Mouse (Mus musculus): ENCODE results near the gene Stag1.
"Not testable (repeated sequence)": the region's sequence is repeated elsewhere in the genome, so short reads cannot be mapped to it uniquely, and the experiment has no call there.

Stag1 gene

DNA sequence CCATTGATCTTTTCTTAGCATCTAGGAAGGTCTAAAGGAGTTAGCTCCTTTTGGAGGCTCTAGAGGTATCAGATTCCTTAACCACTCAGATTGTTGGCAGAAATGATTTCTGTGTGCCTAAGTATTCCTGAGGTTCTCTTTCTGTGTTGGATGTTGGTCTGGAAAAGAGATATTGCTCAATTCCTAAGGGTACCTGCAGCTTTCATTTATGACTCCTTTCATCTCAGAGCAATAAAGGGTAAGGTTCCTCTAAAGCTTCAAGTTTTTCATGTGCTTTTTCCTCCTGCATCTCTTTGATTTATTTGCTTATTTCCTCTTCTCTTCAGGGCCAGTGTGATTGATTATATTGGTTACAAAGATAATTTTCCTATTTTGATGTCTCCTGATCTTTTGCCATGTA lies 84.7 kb downstream of the Stag1 start:
- no peak for DNase-seq (ENCODE audit: low read depth, low spot score)

DNA sequence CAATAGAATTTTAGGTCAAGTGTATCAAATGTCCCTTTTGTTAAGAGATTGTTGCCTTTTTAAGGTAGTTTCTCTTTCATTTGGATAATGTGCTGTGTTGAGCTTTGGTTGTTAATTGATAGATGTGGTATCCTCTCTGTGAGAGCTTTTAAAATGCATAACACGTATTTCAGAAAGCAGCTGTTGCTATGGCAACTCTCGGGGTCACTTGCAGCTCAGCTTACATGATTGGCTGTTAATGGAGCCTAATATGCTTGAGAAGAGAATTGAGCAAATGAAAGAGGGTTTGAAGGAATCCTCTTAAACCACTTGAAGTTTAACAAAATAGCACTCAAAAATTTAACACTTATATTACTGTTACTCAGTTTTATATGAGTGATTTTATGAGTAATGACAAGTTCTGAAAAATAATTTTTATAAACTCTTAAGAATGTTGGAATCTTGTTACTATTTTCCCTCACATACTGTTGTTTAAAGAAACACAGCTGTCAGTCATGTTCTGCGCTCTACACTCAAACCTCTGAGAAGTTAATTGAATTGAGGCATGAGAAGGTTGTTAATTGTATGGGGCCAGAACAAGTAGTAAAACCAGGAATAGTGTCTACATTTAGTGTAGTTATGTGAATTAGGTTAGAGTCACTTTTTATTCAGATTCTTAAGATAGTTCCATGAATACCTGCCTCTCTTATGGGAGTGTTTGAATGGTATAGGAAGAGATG lies 88.3 kb downstream of the Stag1 start:
- peak; percentile 82 for DNase-seq (ENCODE audit: low read depth, low spot score)

DNA sequence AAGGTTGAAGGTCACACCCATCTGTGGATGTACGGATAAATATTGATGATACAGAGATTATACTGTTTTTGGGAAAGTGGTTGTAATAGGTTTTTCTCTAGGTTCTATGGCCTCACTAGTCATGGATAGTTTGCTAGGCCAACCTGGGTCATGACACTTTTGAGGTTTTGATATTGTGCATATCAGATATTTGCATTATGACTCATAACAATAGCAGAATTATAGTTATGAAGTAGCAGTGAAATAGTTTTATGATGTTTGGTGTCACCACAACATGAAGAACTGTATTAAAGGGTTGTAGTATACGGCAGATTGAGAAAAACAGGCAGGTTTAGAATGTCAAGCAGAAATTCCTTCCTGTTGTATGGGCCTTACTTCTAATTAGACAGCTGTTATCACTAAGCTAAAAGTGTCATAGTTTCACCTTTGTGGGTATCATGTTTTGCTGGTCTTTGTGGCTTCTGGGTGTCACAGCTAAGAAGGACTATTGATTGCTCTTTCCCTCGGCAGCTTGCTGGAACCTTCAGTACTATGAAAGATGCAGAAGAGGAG lies 92.2 kb downstream of the Stag1 start:
- DNase-seq (ENCODE audit: low read depth, low spot score): no peak

DNA sequence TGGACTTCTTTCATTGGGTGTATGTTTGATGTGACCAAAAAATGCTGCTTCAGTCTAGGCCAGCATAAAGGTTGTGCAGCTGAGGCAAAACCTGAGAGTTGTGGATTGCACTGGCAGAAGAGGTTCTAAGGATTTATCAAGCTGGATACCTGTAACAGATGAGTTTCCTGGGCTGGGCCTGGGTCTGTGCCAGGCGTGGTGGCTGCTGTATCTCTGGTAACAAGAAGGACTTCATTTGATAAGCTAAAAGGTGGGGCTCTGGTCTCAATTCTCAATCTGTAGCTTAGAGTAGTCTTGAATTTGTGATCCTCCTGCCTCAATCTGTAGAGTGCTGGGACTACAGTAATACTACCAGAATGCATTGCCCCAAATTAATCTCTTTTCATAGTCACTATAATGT lies 94.6 kb downstream of the Stag1 start:
- no peak for DNase-seq (ENCODE audit: low read depth, low spot score)

DNA sequence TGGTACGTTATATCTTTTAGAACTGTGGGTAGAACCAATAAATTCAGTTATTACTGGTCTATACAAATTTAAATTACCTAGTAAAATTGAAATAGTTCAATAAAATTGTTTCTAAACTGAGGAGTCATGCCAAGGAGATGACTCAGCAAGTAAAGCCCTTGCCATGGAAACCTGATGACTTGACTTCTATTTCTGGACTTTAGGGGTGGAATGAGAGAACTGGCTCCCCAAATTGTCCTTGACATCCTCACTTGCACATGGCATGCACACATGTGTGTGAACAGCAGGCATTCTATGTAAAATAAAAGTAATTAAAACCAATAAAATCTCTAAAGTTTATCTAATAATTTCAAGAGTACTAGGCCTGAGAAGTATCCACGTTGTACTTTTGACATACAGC lies 98.9 kb downstream of the Stag1 start:
- no peak for DNase-seq (ENCODE audit: low read depth, low spot score)

DNA sequence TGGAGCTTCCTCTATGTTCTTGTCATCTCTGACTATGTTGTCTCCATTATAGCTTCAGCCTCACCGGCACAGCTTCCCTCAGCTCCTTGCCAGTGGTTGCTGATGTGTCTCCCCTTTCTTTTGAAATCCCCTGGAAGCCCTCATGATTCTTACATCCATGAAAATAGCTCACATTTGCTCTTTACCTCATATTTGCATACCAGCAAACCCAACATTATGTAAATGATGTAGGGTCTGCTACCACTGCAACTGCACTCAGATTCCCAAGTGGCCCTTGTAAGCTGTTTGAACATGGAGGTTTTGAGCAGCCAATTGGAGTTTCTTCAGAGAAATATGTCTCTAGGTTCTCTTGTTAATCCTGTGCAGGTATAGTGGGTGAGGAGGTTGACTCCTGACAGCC lies 110.0 kb downstream of the Stag1 start:
- no peak for DNase-seq (ENCODE audit: low read depth, low spot score)

DNA sequence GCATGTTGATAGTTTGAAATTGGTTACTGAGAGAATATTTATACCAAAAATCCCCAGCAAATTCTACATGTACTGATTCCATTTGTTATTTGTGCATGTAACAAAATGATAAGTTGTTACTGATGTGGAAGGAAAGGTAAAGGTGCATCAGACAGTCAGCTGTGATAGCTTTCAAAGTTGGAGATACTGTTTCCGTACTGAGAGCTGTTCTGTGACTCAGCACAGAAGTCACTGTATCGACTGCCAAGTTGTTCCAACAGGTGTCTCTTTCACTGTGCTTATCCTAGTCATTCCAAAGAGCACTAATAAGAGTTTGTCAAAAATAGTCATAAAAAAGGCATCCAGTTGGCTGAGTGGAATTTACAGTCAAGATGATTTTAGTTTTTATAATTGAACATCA lies 114.1 kb downstream of the Stag1 start:
- no peak for DNase-seq (ENCODE audit: low read depth, low spot score)

DNA sequence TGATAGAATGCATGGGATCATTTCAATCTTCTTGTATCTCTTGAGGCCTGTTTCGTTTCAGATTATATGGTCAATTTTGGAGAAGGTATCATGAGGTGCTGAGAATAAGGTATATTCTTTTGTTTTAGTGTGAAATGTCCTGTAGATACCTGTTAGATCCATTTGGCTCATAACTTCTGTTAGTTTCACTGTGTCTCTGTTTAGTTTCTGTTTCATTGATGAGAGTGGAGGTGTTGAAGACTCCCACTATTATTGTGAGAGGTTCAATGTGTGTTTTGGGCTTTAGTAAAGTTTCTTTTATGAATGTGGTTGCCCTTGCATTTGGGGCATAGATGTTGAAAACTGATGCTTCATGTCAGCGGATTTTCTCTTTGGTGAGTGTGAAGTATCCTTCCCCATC lies 127.2 kb downstream of the Stag1 start:
- not testable (repeated sequence) for DNase-seq (ENCODE audit: low read depth, low spot score)

DNA sequence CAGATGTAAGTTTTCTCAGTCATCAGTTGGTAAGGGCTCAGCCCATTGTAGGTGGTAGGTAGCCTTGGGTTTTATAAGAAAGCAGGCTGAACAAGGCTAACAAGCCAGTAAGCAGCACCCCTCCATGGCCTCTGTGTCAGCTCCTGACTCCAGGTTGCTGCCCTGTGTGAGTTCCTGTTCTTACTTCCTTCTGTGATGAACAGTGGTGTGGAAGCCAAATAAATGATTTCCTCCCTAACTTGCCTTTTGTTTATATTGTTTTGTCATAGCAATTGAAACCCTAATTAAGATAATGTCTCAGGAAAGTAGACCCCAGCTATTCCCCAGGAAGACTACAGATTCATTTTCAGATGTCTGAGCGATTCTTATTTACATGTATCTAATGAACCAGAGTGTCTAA lies 134.2 kb downstream of the Stag1 start:
- no peak for DNase-seq (ENCODE audit: low read depth, low spot score)

DNA sequence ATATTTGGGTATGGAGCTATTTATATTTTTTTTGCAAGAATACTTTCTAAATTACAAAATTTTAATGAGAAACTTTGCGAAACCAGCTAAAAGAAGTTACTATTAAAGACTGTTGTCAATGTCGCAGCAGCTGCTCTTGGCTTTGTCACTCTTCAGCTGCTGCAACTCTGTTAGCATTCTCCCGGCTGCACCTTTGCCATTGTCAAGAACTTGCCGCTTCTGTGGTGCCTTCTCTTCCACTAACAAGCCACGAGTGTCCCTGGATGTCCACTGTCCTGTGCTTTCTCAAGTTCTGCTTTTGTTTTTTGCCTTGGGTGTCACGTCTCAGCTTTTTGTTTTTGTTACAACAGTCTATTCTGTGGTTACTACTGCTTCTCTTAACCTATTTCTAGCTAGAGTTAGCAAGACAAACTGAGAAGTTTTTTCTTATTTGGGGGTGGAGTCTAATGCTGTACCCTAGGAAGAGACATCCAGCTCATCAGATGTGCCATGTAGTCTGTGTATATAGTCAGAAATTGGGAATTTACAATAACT lies 136.4 kb downstream of the Stag1 start:
- DNase-seq (ENCODE audit: low read depth, low spot score): no peak

DNA sequence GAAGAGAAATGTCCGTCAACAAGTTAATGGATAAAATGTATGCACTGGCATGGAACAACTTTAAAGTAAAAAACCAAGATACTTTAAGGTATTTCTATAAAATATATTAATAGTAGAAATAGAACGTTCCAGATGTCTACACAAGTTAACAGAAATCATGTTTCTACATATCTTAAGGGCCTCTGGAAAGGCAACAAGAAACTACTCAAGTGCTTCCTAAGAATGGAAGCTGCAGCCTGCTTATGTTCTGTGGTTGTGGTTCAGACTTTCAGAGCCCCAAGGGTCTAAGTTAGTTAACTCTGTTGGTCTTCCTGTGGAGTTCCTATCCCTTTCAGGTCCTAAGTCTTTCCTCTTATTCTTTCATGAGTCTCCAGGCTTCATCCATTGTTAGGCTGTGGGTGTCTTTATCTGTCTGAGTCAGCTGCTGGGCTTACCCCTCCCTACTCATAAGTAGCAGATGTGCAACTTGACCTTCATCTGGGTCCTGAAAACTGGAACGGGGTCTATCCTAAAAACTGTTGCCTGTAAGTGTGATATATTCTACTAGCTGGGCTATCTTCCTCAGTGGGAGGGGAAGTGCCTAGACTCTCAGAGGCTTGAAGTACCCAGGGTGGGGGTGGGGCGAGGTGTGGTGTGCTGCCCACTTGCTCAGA lies 138.5 kb downstream of the Stag1 start:
- DNase-seq (ENCODE audit: low read depth, low spot score): peak; percentile 4

DNA sequence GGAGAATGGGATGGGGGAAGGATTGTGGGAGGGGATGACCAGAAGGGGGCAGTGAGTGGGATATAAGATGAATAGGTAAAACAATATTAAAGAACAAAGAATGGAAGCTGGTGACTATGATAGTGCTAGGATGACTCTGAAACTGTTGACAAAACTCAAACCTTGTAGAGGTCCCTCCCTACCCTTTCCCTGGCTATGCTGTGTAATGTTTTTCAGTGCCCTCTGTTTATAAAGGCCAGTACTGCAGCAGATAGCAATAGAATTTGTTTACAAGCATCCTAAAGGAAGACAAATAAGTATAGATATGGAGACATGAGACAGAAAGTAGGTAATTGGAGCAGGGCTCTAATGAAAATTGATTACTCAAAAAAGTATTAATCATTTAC lies 139.0 kb downstream of the Stag1 start:
- DNase-seq (ENCODE audit: low read depth, low spot score): no peak

DNA sequence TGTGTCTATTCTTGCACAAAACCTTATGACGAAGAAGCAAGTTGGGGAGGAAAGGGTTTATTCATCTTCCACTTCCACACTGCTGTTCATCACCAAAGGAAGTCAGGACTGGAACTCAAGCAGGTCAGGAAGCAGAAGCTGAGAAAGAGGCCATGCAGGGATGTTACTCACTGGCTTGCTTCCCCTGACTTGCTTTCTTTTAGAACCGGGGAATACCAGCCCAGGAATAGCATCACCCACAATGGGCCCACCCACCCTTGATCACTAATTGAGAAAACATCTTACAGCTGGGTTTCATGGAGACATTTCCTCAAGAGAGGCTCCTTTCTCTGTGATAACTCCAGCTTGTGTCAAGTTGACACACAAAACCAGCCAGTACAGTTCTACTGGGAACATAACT lies 179.6 kb downstream of the Stag1 start:
- DNase-seq (ENCODE audit: low read depth, low spot score): not testable (repeated sequence)

DNA sequence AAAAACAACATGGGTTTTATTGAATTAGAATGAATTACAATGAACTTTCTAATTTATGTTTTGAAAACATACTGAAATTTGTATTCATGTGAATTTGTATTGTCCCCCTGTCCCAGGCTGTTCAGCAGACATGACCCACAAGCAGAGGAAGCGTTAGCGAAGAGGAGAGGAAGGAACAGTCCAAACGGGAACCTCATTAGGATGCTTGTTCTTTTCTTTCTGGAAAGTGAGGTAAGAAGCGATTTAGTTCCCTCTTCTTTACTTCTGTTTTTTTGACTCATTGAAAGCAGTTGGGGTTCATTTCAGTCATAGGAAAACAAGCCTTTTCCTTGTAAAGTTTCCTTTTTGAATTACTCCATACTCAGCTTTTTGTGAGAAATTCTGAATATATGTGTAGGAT lies 268.4 kb downstream of the Stag1 start:
- DNase-seq (ENCODE audit: low read depth, low spot score): no peak

DNA sequence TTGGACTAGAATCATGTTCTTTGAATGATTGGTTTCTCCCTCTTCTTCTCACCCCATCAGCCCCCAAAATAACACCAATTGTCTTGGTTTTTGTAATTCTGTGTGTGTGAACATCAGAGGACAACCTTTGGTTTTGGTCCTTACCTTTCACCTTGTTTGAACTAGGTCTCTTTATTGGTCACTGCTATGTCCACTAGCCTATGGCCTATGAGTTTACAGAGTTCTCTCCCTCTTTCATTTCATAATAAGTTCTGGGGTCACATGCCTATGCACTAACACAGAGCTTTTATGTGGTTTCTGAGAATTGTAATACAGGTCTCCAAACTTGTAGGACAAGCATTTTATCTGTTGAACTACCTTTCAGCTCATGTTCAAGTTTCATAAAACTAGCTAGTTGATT lies 272.0 kb downstream of the Stag1 start:
- no peak for DNase-seq (ENCODE audit: low read depth, low spot score)

DNA sequence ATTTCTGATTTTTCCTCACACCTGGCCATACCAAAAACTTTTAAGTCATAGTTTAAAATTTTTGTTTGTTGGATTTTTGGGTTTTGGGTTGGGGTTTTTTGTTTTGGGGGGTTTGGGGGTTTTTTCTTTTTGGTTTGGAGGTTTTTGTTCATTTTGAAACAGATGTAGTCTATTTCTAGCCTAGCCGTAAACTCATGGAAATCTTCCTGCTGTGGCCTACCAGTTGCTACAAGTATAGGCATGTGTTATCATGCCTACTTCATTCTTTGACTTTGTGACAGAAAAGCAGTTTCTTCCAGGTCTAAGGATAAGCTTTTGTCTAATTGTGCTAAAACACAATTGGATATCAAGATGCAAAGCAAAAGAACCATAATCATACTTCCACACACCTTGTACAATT lies 298.5 kb downstream of the Stag1 start:
- DNase-seq (ENCODE audit: low read depth, low spot score): no peak

DNA sequence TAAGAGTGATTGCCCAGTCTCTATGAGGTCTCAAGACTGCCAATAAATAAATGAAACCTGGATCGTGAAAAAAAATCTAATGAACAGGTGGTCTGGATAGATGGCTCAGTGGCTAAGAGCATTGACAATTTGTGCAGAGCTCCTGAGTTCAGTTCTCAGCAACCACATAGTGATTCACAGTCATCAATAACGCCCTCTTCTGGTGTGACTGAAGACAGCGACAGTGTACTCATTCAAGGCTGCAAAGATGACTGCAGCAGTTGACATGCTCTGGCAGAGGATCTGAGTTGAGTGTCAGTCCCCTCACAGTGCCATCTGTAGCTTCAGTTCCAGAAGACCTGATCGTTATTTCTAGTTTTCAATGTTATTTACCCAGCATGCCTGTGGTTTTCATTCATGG lies 300.4 kb downstream of the Stag1 start:
- no peak for DNase-seq (ENCODE audit: low read depth, low spot score)

DNA sequence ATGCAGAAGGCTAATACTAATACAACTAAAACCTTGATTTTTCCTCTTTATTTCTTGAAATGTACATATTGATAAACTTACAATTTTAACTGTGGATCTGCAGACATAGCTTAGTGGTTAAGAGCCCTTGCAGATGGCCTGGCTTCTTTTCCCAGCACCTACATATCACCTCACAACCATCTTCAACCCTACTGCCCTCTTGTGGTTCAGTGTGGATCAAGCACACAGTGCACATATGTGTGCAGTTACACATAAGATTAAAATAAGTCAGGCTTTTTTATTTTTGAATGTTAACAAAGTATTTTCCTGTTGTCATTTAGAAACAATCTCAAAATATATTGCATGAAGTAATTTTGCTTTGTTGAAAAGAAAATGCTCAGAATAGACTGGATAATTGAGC lies 312.8 kb downstream of the Stag1 start:
- DNase-seq (ENCODE audit: low read depth, low spot score): peak; percentile 6

DNA sequence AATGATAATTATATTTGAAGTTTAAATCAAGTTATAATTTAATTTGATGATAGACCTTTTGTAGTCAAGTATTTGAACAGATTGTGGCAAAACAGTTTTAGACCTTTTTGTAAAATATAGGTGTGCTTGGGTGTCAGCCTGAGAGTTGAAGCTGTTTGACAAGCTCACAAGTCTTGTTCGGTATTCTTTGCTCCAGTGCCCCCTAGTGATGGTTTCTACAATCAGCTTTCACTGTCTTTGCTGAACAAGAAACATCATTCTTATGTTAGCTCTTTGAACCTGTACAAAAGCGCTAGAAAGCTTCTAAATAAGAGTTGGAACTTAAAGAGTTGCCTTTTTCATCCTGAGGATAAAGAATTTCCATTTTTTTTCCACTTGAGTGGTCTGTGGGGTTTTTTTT lies 319.5 kb downstream of the Stag1 start:
- DNase-seq (ENCODE audit: low read depth, low spot score): peak; percentile 45

DNA sequence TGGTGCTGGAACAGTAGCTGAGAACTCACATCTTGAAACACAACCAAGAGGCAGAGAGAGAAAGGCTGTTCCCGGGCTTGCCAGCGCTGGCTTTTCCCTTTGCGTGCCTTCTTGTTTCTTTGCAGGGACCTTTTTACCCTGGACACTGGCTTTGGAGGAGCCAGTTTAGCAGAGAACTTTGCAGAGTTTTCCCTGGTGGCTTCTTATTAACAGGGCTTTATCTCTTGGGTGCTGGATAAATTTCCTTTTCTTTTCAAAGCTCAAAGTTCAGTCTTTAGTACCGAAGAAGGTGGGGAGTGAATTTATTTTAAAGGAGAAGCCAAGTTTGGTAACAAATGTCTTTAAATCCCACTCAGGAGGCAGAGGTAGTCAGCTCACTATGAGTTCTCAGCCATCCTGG lies 329.0 kb downstream of the Stag1 start:
- DNase-seq (ENCODE audit: low read depth, low spot score): no peak

DNA sequence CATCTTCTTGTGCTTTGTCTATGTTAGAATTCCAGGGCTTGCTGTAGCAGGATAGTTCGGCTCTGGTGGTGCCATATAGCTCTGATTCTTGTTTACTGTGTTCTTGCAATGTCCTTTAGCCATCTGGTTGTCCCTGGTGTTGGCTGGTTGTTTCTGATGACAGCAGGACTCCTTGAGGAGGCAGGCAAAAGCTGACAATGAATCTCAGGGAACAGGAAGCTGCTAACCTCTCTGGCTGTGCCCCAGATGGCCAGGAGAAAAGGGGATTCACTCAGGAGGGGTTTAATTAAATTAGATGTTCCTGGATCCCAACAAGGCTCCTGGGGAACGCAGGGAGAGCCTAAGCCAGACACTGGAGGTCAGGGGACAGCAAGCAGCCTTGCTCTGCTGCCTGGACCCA lies 344.4 kb downstream of the Stag1 start:
- no peak for DNase-seq (ENCODE audit: low read depth, low spot score)

DNA sequence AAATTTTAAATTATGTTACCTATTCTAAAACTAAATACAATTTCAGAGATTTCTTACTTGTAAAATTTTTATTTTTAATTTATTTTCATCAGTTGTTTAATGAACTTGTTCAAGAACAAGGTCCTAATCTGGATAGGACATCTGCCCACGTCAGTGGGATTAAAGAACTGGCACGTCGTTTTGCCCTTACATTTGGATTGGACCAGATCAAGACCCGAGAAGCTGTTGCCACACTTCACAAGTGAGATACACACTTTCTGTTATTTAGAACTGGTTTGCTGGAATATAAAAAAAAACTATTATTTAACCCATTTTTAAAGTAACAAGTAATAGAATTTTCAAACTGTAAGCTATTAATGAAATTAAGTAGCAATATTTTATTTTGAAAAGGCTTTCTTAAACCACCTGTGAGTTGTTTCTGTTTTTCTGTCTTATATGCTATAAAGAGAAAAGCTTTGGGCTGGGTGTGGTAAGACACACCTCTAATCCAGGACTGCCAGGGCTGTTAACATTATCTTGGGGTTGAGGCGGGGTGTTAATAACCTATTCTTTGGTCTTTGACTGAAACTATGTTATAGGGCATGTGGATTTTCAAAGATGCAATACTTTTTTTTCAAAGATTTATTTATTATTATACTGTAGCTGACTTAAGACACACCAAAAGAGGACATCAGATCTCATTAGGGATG lies 347.2 kb downstream of the Stag1 start:
- DNase-seq (ENCODE audit: low read depth, low spot score): no peak

DNA sequence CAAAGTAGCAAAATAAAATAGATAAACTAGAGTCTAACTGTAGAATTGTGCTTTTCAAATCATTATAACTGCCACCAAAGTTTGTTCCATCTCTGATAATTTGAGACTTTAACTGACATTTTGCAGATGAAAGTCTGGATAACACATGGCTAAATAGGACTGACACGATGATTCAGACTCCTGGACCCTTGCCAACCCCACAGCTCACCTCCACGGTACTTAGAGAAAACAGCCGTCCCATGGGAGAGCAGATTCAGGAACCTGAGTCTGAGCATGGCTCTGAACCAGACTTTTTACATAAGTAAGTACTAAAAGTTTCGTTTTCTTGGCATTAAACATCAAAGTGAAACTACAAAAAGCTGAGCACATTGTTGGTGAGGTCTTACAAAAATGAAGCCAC lies 353.9 kb downstream of the Stag1 start:
- DNase-seq (ENCODE audit: low read depth, low spot score): peak; percentile 15

Measured in mesoderm, embryonic 11.5 days (tissue).